In the genomic region with DNA sequence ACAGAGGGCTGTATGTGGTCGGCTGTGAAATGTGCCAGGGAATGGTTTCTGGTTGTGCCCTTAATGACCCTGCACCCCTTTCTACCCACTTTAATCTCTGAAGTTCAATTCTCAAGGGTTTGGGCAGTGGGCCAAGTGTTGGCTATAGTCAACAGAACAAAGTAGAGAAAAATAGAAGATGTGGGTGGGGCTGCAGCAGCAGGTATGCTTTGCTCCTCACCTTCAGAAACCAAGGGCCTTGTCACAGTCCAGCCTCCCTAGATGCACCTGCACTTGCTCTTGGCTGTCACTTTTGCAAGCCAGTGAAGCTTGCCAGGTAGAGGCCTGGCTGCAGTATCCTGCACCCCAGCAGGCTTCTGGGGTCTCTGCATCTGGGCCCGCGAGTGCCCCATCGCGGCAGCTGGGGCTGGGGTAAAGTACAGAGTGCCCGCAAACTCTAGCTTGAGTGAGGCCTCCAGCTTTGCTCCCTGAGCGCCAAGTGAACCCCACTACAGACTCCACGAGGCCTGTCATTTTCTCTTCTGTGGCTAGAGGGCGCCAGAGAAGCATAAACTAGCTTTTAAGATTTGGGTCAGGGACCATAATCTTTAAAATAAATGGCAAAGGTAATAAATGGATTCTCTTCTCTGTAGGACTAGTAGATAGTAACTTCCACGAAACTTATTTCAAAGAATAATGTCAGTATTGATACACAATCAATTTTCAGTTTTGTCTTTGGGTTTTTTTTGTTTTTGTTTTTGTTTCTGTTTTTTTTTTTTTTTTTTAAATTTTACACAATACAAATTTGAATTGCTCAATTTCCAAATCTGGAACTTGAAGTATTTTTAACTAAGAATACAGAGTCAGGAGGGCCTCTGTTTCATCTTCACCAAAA, we compare ENCODE assay signal across 9 mouse cellular contexts. TPM values are rescaled to one million over a fixed set of nuclear protein-coding genes. Genes with fewer than 3 reads are reported as not detected.
DNase-seq lines count a peak whose midpoint lies in the region; ATAC-seq and TF ChIP-seq lines count a peak whose summit lies in the region.
"Had no signal": no experiment of that assay in that cellular context is flagged by ENCODE, and none has a peak within 500 bp of the region (broad histone marks: within the 10 kb centered on the region; RNA-seq: fewer than 3 reads in every experiment).

No protein-coding gene starts in this region.

- no peaks in the 10 kb centered on the region for H3K36me3 ChIP-seq in hindbrain, postnatal 0 days (ENCODE audit: insufficient read depth, low read length)

- peaks cover 3% of the 10 kb centered on the region; the same call in 1 of the 2 replicates for H3K4me1 ChIP-seq in hindbrain, postnatal 0 days (ENCODE audit: insufficient read depth, low read length)

- intact Hi-C loops in left cerebral cortex, postnatal 4 days (cut with DNase I): no loop called here

- DNase-seq in ovary, postnatal 36 days (ENCODE audit: low spot score): peak; percentile 66
- no peak for DNase-seq in ovary, postnatal 10 days (ENCODE audit: low spot score)
- DNase-seq in c-Kit-positive CD71-positive TER-119-positive erythroid progenitor cells, embryonic 14.5 days (ENCODE audit: low spot score): peak; percentile 74
- DNase-seq in frontal cortex, postnatal 25 days (ENCODE audit: low spot score in 2 of 2): peak; percentile 72 to 77
- DNase-seq in hindbrain, postnatal 0 days (ENCODE audit: low spot score): peak; percentile 84
- peak; percentile 68 for DNase-seq in left cerebral cortex, postnatal 4 days
- DNase-seq in testis, postnatal 10 days (ENCODE audit: low spot score): peak; percentile 84

- H3K4me3 ChIP-seq in hindbrain, postnatal 0 days (ENCODE audit: low read length): no peak overlapping the region

- H3K27me3 ChIP-seq in hindbrain, postnatal 0 days (ENCODE audit: insufficient read depth, low read length): no peaks in the 10 kb centered on the region

- H3K9me3 ChIP-seq in hindbrain, postnatal 0 days (ENCODE audit: low read length): no peaks in the 10 kb centered on the region

- H3K27ac ChIP-seq in hindbrain, postnatal 0 days: no peak overlapping the region

- H3K9ac ChIP-seq in hindbrain, postnatal 0 days (replicated peaks; ENCODE audit: low read length): no peak overlapping the region

- no peak for ATAC-seq in hindbrain, postnatal 0 days
- ATAC-seq in monocyte, adult 5-6 weeks (replicated peaks; ENCODE audit: insufficient number of reproducible peaks, low FRiP score, low TSS enrichment, poor library complexity, severe bottlenecking): peak; percentile 33; the same call in 1 of the 2 replicates

- peak; percentile 73 for TF ChIP-seq CTCF in hindbrain, postnatal 0 days (IDR thresholded peaks at IDR 0.05; ENCODE audit: low read depth)

- 11% methylated on average over 10 of the region's 10 CpGs for WGBS in hindbrain, postnatal 0 days

- no peak overlapping the region for H3K4me2 ChIP-seq in hindbrain, postnatal 0 days (ENCODE audit: low read depth, low read length)

RNA-seq across cellular contexts. Expression of a gene that starts 4.5 kb away (rescaled TPM):
- 11.8 and 14.9 TPM in 2 replicates for total RNA-seq in hindbrain, postnatal 0 days (2014; rRNA removed)
- polyA plus RNA-seq in hindbrain, postnatal 0 days (2015; fragmentation: Nextera tagmentation; extraction: Ambion mirVana): 14.0 and 14.5 TPM in 2 replicates
- 1 to 10 TPM; 5.0 to 5.7 TPM for total RNA-seq in left cerebral cortex, postnatal 4 days (2021)
- 56.4 to 63.7 TPM (median 61.5 TPM) in 3 replicates for total RNA-seq in monocyte, adult 5-6 weeks (2017)

RNA-seq across cellular contexts. Expression of a gene that starts 18.8 kb away (rescaled TPM):
- not detected in 2 replicates for total RNA-seq in hindbrain, postnatal 0 days (2014; rRNA removed)
- not detected in 2 replicates for polyA plus RNA-seq in hindbrain, postnatal 0 days (2015; fragmentation: Nextera tagmentation; extraction: Ambion mirVana)
- total RNA-seq in left cerebral cortex, postnatal 4 days (2021): not detected
- total RNA-seq in monocyte, adult 5-6 weeks (2017): 3.1 to 10.1 TPM (median 3.6 TPM) in 3 replicates
- polyA plus RNA-seq: stomach, embryonic 14.5 days had no signal

RNA-seq across cellular contexts. Expression of a gene that starts 33.8 kb away (rescaled TPM):
- total RNA-seq in hindbrain, postnatal 0 days (2014; rRNA removed): 53.7 and 61.6 TPM in 2 replicates
- 26.7 and 27.4 TPM in 2 replicates for polyA plus RNA-seq in hindbrain, postnatal 0 days (2015; fragmentation: Nextera tagmentation; extraction: Ambion mirVana)
- total RNA-seq in left cerebral cortex, postnatal 4 days (2021): 10 to 100 TPM; 67.2 to 71.3 TPM
- 179 to 209 TPM (median 190 TPM) in 3 replicates for total RNA-seq in monocyte, adult 5-6 weeks (2017)
